In the genomic region with DNA sequence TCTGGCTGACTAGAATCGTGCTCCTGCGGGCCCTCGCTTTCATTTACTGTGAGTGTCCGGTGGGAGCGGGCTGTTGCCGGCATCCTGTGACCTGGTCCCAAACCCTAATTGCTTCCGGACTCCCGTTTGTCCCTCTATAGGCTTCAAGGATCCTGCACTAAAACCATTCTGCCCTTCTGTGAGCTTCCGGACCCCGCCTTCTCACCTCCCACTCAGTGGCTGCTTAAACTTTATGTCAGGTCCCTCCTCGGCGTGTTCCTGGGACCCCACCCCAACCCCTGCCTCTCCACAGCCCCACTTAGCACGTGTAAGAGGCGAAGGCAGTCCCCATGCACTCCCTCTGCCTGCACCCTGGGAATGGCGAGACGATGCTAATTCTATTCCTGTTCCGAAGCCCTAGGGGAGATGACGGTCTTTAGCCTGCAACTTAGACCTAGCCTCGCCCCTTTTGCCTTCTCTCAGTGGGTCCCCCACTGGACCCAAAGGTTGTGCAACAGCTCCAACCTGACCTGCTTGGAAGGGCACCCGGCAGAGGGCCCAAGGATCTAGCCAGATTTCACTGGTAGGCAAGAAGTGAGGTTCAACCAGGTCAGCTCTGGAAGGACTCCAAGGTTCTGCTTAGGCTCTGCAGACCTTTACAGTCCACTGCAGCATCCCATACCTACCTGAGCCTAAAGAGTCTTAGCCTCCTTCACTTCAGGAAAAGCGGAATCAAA, we compare ENCODE assay signal across 8 mouse cellular contexts. TPM values are rescaled to one million over a fixed set of nuclear protein-coding genes. Genes with fewer than 3 reads are reported as not detected.
DNase-seq lines count a peak whose midpoint lies in the region; ATAC-seq and TF ChIP-seq lines count a peak whose summit lies in the region.

No protein-coding gene starts in this region.

- peak; percentile 40 for ATAC-seq in Patski
- ATAC-seq in granulocyte monocyte progenitor cell, adult 5-6 weeks (replicated peaks; ENCODE audit: poor library complexity, severe bottlenecking) = peak; percentile 4; the same call in 1 of the 2 replicates
- peak; percentile 57 for ATAC-seq in limb, embryonic 12.5 days (ENCODE audit: insufficient number of reproducible peaks, insufficient read depth, low FRiP score, low TSS enrichment, low read depth)
- peak; percentile 31; the same call in 1 of the 2 replicates for ATAC-seq in stomach, embryonic 15.5 days (ENCODE audit: insufficient read depth, low FRiP score, low read depth)

- in situ Hi-C loops in Patski (cut with MboI; ENCODE audit: low pct_unique_long_range_greater_than_20kb) = no loop called here

- H3K9me3 ChIP-seq in limb, embryonic 12.5 days = no peaks in the 10 kb centered on the region
- no peaks in the 10 kb centered on the region for H3K9me3 ChIP-seq in stomach, embryonic 15.5 days

- peak; percentile 51 for DNase-seq in kidney, adult 11 months
- DNase-seq in kidney, postnatal 10 days = no peak
- DNase-seq in Patski (ENCODE audit: low read depth, low spot score) = no peak
- no peak for DNase-seq in frontal cortex, postnatal 14 days (ENCODE audit: low spot score in 2 of 2)
- no peak for DNase-seq in urinary bladder, adult 18-20 months (ENCODE audit: low spot score in 2 of 2)

- CTCF ChIA-PET in Patski (lab: Charles Lee) = interaction anchor here (0.9 to 1.4 kb wide), 3 partner anchors 10 to 12 kb away, joined by 3 to 6 read pairs (median 3); no protein-coding TSS in a partner anchor

- H3K4me1 ChIP-seq in limb, embryonic 12.5 days (replicated peaks) = peaks cover 31% of the 10 kb centered on the region
- peaks cover 16% of the 10 kb centered on the region for H3K4me1 ChIP-seq in stomach, embryonic 15.5 days

- H3K4me2 ChIP-seq in limb, embryonic 12.5 days = peak overlapping the region; percentile 88
- peak overlapping the region; percentile 83 for H3K4me2 ChIP-seq in stomach, embryonic 15.5 days

- 0 out of 2 replicates have a peak, but pooled peaks cover under 1% of the 10 kb centered on the region for H3K36me3 ChIP-seq in limb, embryonic 12.5 days
- H3K36me3 ChIP-seq in stomach, embryonic 15.5 days = peaks cover under 1% of the 10 kb centered on the region; the same call in 1 of the 2 replicates

- POLR2A ChIA-PET in Patski (lab: Charles Lee) = interaction anchor here (1.3 to 1.9 kb wide), 4 partner anchors 9 to 44 kb away, joined by 3 to 11 read pairs (median 6); partner anchors contain the start of gene Sox8

- H3K27me3 ChIP-seq in Patski = no peaks in the 10 kb centered on the region
- H3K27me3 ChIP-seq in limb, embryonic 12.5 days = peaks cover 30% of the 10 kb centered on the region
- no peaks in the 10 kb centered on the region for H3K27me3 ChIP-seq in stomach, embryonic 15.5 days (replicated peaks)

- 5% methylated on average over 21 of the region's 21 CpGs for WGBS in limb, embryonic 12.5 days
- WGBS in stomach, embryonic 15.5 days = 4% methylated on average over 21 of the region's 21 CpGs

- peak overlapping the region; percentile 73 for H3K4me3 ChIP-seq in limb, embryonic 12.5 days (replicated peaks)
- H3K4me3 ChIP-seq in stomach, embryonic 15.5 days (replicated peaks) = peak overlapping the region; percentile 75

- peak overlapping the region; percentile 84 for H3K27ac ChIP-seq in limb, embryonic 12.5 days
- peak overlapping the region; percentile 55 for H3K27ac ChIP-seq in stomach, embryonic 15.5 days

- TF ChIP-seq CTCF in Patski (IDR thresholded peaks at IDR 0.05) = no peak

- peak overlapping the region; percentile 74 for H3K9ac ChIP-seq in limb, embryonic 12.5 days (replicated peaks)
- peak overlapping the region; percentile 59 for H3K9ac ChIP-seq in stomach, embryonic 15.5 days

RNA-seq across cellular contexts. Expression of gene Lmf1, which starts 0.6 kb away (rescaled TPM):
- polyA plus RNA-seq in Patski (2021) = 40.2 TPM
- total RNA-seq in granulocyte monocyte progenitor cell, adult 5-6 weeks (2014; fragmentation: Nextera tagmentation) = 34.0 and 36.8 TPM in 2 replicates
- 6.9 and 10.7 TPM in 2 replicates for total RNA-seq in granulocyte monocyte progenitor cell, adult 5-6 weeks (2017)
- polyA plus RNA-seq in limb, embryonic 12.5 days (2016; fragmentation: Nextera tagmentation; extraction: Ambion mirVana) = 27.9 and 28.9 TPM in 2 replicates
- polyA plus RNA-seq in stomach, embryonic 15.5 days (2015; fragmentation: Nextera tagmentation; extraction: Ambion mirVana) = 27.4 and 29.8 TPM in 2 replicates

RNA-seq across cellular contexts. Expression of gene Sox8, which starts 9.0 kb away (rescaled TPM):
- 16.7 TPM for polyA plus RNA-seq in Patski (2021)
- total RNA-seq in granulocyte monocyte progenitor cell, adult 5-6 weeks (2014; fragmentation: Nextera tagmentation) = 1.1 TPM in 1 of 2 replicates, not detected in the other
- not detected in 2 replicates for total RNA-seq in granulocyte monocyte progenitor cell, adult 5-6 weeks (2017)
- 10.1 and 11.1 TPM in 2 replicates for polyA plus RNA-seq in limb, embryonic 12.5 days (2016; fragmentation: Nextera tagmentation; extraction: Ambion mirVana)
- 5.8 and 6.0 TPM in 2 replicates for polyA plus RNA-seq in stomach, embryonic 15.5 days (2015; fragmentation: Nextera tagmentation; extraction: Ambion mirVana)

Comparison
In these comparisons a context has a peak if more than half of its experiments do, and no peak if none do; other contexts are left out.
1. ATAC-seq: peak in every context shown above with its lines; median percentile 57 in limb, embryonic 12.5 days; 40 in Patski; 31 in stomach, embryonic 15.5 days; 4 in granulocyte monocyte progenitor cell, adult 5-6 weeks.